Mouse (Mus musculus): Measurements from ENCODE around the gene Syce1.

- TF ChIP-seq REST (IDR thresholded peaks at IDR 0.05; ENCODE audit: insufficient read depth, insufficient read length) (no peak), POLR2A (IDR thresholded peaks at IDR 0.05; ENCODE audit: insufficient read length, low read depth) (no peak), TCF12 (IDR thresholded peaks at IDR 0.05; ENCODE audit: insufficient read depth, poor library complexity, severe bottlenecking) (no peak), TCF3 (IDR thresholded peaks at IDR 0.05; ENCODE audit: insufficient read length, low read depth) (no peak), SRF (IDR thresholded peaks at IDR 0.05; ENCODE audit: control insufficient read depth, insufficient read length, low read depth) (no peak), E2F4 (IDR thresholded peaks at IDR 0.05; ENCODE audit: insufficient read depth) (no peak)
Observed at GRCm38 (mm10) chr7:140805704-140806103, 18.1 kb upstream of the Syce1 start.

Data from myocyte (in vitro differentiated cells).